Mouse (Mus musculus) limb, embryonic 14.5 days (tissue): Measurements from ENCODE around the gene Kcna7. TPM values are rescaled to one million over a fixed set of nuclear protein-coding genes. Genes with fewer than 3 reads are reported as not detected.

ENCODE experiments used
- ATAC-seq: fragments of 200-750 bp; cut with Nextera tagmentation; 2 replicates; pipeline ENCODE4 v1.8.0; 2017; ENCODE audit warnings: low read depth, moderate number of reproducible peaks, moderate TSS enrichment; ENCODE audit not compliant: low FRiP score
- DNase-seq: peaks from one replicate; pipeline ENCODE4 v3.0.0-alpha.2; 2015; ENCODE audit warnings: low spot score
- H3K27ac ChIP-seq: fragments of 300-500 bp; sonication (generic); replicated peaks from 2 replicates; pipeline ENCODE4 v1.5.1; 2014; ENCODE audit warnings: low read depth, mild to moderate bottlenecking, low read length, moderate library complexity, mixed read lengths
- H3K27me3 ChIP-seq: fragments of 300-500 bp; sonication (generic); 2 replicates; pipeline ENCODE4 v1.6.1; 2014; ENCODE audit warnings: low read length, mixed read lengths; ENCODE audit not compliant: control insufficient read depth, insufficient read depth
- H3K36me3 ChIP-seq: fragments of 300-500 bp; sonication (generic); 2 replicates; pipeline ENCODE4 v1.6.1; 2014; ENCODE audit warnings: mild to moderate bottlenecking, low read length, moderate library complexity, mixed read lengths; ENCODE audit not compliant: control insufficient read depth, insufficient read depth
- H3K4me1 ChIP-seq: fragments of 300-500 bp; sonication (generic); 2 replicates; pipeline ENCODE4 v1.6.1; 2014; ENCODE audit warnings: antibody characterized with exemption, low read length, mixed read lengths; ENCODE audit not compliant: control insufficient read depth, insufficient read depth
- H3K4me2 ChIP-seq: fragments of 300-500 bp; sonication (generic); replicated peaks from 2 replicates; pipeline ENCODE4 v1.6.1; 2014; ENCODE audit warnings: low read depth, mild to moderate bottlenecking, low read length, moderate library complexity; ENCODE audit not compliant: severe bottlenecking
- H3K4me3 ChIP-seq: fragments of 300-500 bp; sonication (generic); replicated peaks from 2 replicates; pipeline ENCODE4 v1.5.1; 2014; ENCODE audit warnings: low read length
- H3K9ac ChIP-seq: fragments of 300-500 bp; sonication (generic); 2 replicates; pipeline ENCODE4 v1.6.1; 2014; ENCODE audit warnings: mild to moderate bottlenecking, low read depth, low read length, moderate library complexity; ENCODE audit not compliant: severe bottlenecking
- H3K9me3 ChIP-seq: fragments of 300-500 bp; sonication (generic); 2 replicates; pipeline ENCODE4 v1.6.1; 2016; ENCODE audit warnings: low read length; ENCODE audit not compliant: control insufficient read depth
- POLR2A ChIP-seq: fragments of 200-500 bp; IDR thresholded peaks from 2 replicates; pipeline ENCODE4 v1.8.0; 2012; ENCODE audit warnings: inconsistent platforms, mild to moderate bottlenecking, moderate library complexity, borderline replicate concordance; ENCODE audit not compliant: insufficient read depth, insufficient read length; ENCODE audit errors: extremely low read depth
- WGBS: fragments of 180-500 bp; shearing (Covaris S2); extraction: QIAGEN DNeasy Blood & Tissue Kit; methylation state at CpG from one replicate; pipeline ENCODE4 v1.1.7; 2014; 5-methylcytosine and 5-hydroxymethylcytosine counted together
- polyA plus RNA-seq, 2 experiments: library from polyadenylated mRNA; depleted of rRNA in 1 of 2; stranded (reverse) in 1 of 2; unstranded in 1 of 2; fragments of >200 nt; fragmentation: Nextera tagmentation in 1 of 2; extraction: Ambion mirVana in 1 of 2; gene quantifications; 2 replicates each; pipeline versions ENCODE4 v1.2.1 to v1.2.3; 2012 to 2014

Kcna7 gene
- polyA plus RNA-seq, 2 experiments: 0.10 TPM; not detected in 1

GRCm38 (mm10) chr7:45396787-45397186, 8.7 kb upstream of the Kcna7 start:
- DNase-seq (no peak), ATAC-seq (no peak)
- WGBS: 83% methylated on average over 2 of the region's 2 CpGs
- TF ChIP-seq POLR2A: no peak
- H3K9me3 ChIP-seq: no peaks in the 10 kb centered on the region
- H3K4me1 ChIP-seq: peaks cover 11% of the 10 kb centered on the region
- no peak overlapping the region for H3K27ac ChIP-seq
- no peak overlapping the region for H3K4me2 ChIP-seq
- no peak overlapping the region for H3K9ac ChIP-seq
- no peaks in the 10 kb centered on the region for H3K27me3 ChIP-seq
- peaks cover 11% of the 10 kb centered on the region for H3K36me3 ChIP-seq
- no peak overlapping the region for H3K4me3 ChIP-seq

- H3K4me1 ChIP-seq: peaks cover 3% of the 10 kb centered on the region; the same call in 1 of the 2 replicates
- DNase-seq (no peak), ATAC-seq (no peak)
- H3K27me3 ChIP-seq: peaks cover 14% of the 10 kb centered on the region
- H3K9me3 ChIP-seq: no peaks in the 10 kb centered on the region
- H3K4me3 ChIP-seq: no peak overlapping the region
- H3K36me3 ChIP-seq: no peaks in the 10 kb centered on the region
- no peak overlapping the region for H3K27ac ChIP-seq
- H3K4me2 ChIP-seq: no peak overlapping the region
- no peak for TF ChIP-seq POLR2A
- no peak overlapping the region for H3K9ac ChIP-seq
- WGBS: 70% methylated on average over 10 of the region's 10 CpGs
These were observed 3.9 kb upstream of the Kcna7 start for GRCm38 (mm10) chr7:45401521-45402085.

- Histone ChIP-seq H3K9me3 (no peaks in the 10 kb centered on the region), H3K36me3 (no peaks in the 10 kb centered on the region), H3K4me1 (peaks cover 3% of the 10 kb centered on the region; the same call in 1 of the 2 replicates), H3K4me2 (no peak overlapping the region), H3K27me3 (peaks cover 35% of the 10 kb centered on the region), H3K9ac (no peak overlapping the region), H3K27ac (no peak overlapping the region), H3K4me3 (no peak overlapping the region)
- DNase-seq: peak; percentile 51
- TF ChIP-seq POLR2A: no peak
- ATAC-seq: no peak
- 45% methylated on average over 6 of the region's 6 CpGs for WGBS
These were observed 1.8 kb upstream of the Kcna7 start for GRCm38 (mm10) chr7:45403532-45404261.

GRCm38 (mm10) chr7:45406157-45407156, 1.0 kb downstream of the Kcna7 start:
- H3K9me3 ChIP-seq: no peaks in the 10 kb centered on the region
- H3K4me2 ChIP-seq: peak overlapping the region; percentile 61
- peak overlapping the region; percentile 42 for H3K4me3 ChIP-seq
- H3K4me1 ChIP-seq: peaks cover 3% of the 10 kb centered on the region; the same call in 1 of the 2 replicates
- ATAC-seq (no peak), DNase-seq (no peak)
- no peak for TF ChIP-seq POLR2A
- no peaks in the 10 kb centered on the region for H3K36me3 ChIP-seq
- no peak overlapping the region for H3K27ac ChIP-seq
- WGBS: 1% methylated on average over 97 of the region's 114 CpGs
- H3K27me3 ChIP-seq: peaks cover 46% of the 10 kb centered on the region
- peak overlapping the region; percentile 22; the same call in 1 of the 2 replicates for H3K9ac ChIP-seq

- ATAC-seq: no peak
- H3K27ac ChIP-seq: no peak overlapping the region
- no peak for TF ChIP-seq POLR2A
These were observed 2.4 kb downstream of the Kcna7 start for GRCm38 (mm10) chr7:45407836-45408235.

More at GRCm38 (mm10) chr7:45407836-45408235, 2.4 kb downstream of the Kcna7 start:
- DNase-seq: no peak
- WGBS: 84% methylated on average over 10 of the region's 10 CpGs
- no peak overlapping the region for H3K9ac ChIP-seq
- no peak overlapping the region for H3K4me2 ChIP-seq
- peaks cover 3% of the 10 kb centered on the region; the same call in 1 of the 2 replicates for H3K4me1 ChIP-seq
- H3K36me3 ChIP-seq: no peaks in the 10 kb centered on the region
- no peaks in the 10 kb centered on the region for H3K9me3 ChIP-seq
- H3K4me3 ChIP-seq: no peak overlapping the region
- peaks cover 56% of the 10 kb centered on the region for H3K27me3 ChIP-seq
